Mouse (Mus musculus): Measurements from ENCODE around the gene Mtfr1l.

DNA sequence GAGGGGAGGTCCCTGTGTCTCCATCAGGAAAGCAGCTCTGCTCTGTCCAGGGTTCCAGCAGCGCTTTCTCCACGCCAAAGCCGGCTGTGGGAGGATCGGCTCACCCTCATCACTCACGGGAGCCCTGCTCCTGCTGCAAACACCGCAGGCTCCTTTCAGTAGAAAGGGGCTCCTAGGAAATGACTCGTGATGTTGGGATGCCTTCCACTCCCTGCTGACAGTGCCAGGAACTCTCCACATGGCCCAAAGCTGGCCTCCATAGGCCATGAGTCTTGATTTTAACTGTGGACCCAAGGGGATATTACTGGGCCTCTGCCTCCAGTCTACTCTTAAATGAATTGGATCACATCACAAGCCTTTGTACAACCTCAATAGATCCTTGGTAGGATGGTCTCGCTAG is 34.6 kb upstream of the Mtfr1l start:
- TF ChIP-seq CTCF (IDR thresholded peaks at IDR 0.05; ENCODE audit: low read depth, low read length) = no peak
- TF ChIP-seq GATA1 (IDR thresholded peaks at IDR 0.05; ENCODE audit: borderline replicate concordance, low read length) = no peak
- TF ChIP-seq POLR2AphosphoS5 (IDR thresholded peaks at IDR 0.05; ENCODE audit: insufficient replicate concordance, low read depth, low read length) = no peak
- no peak for TF ChIP-seq TAL1 (conservative IDR thresholded peaks at IDR 0.05; ENCODE audit: low read depth, low read length)
- no peak for TF ChIP-seq GATA2 (IDR thresholded peaks at IDR 0.05; ENCODE audit: borderline replicate concordance, low read depth, low read length)
